In genomic region chr3:90264687-90265033, GRCm38 (mm10) we compare ENCODE assay signal across 8 mouse cellular contexts. TPM values are rescaled to one million over a fixed set of nuclear protein-coding genes. Genes with fewer than 3 reads are reported as not detected.
DNase-seq lines count a peak whose midpoint lies in the region; ATAC-seq and TF ChIP-seq lines count a peak whose summit lies in the region.

No protein-coding gene starts in this region.

- TF ChIP-seq POLR2A in myocyte (IDR thresholded peaks at IDR 0.05; ENCODE audit: insufficient read length, low read depth): no peak

- TF ChIP-seq CTCF in hindbrain, postnatal 0 days (IDR thresholded peaks at IDR 0.05; ENCODE audit: low read depth): no peak

- no peaks in the 10 kb centered on the region for H3K27me3 ChIP-seq in kidney, embryonic 15.5 days
- H3K27me3 ChIP-seq in embryonic facial prominence, embryonic 10.5 days (replicated peaks; ENCODE audit: low read depth, poor library complexity, severe bottlenecking): no peaks in the 10 kb centered on the region
- no peaks in the 10 kb centered on the region for H3K27me3 ChIP-seq in hindbrain, postnatal 0 days (ENCODE audit: insufficient read depth, low read length)
- no peaks in the 10 kb centered on the region for H3K27me3 ChIP-seq in myocyte (ENCODE audit: control insufficient read depth, insufficient read depth, insufficient read length)

- peak overlapping the region; percentile 89 for H3K4me3 ChIP-seq in kidney, embryonic 15.5 days (replicated peaks)
- peak overlapping the region; percentile 82 for H3K4me3 ChIP-seq in embryonic facial prominence, embryonic 10.5 days
- H3K4me3 ChIP-seq in hindbrain, postnatal 0 days (ENCODE audit: low read length): peak overlapping the region; percentile 68; the same call in 1 of the 2 replicates
- peak overlapping the region; percentile 55 for H3K4me3 ChIP-seq in myocyte

- peaks cover 12% of the 10 kb centered on the region for H3K4me1 ChIP-seq in kidney, embryonic 15.5 days
- H3K4me1 ChIP-seq in embryonic facial prominence, embryonic 10.5 days: peaks cover 24% of the 10 kb centered on the region
- H3K4me1 ChIP-seq in hindbrain, postnatal 0 days (ENCODE audit: insufficient read depth, low read length): no peaks in the 10 kb centered on the region

- WGBS in kidney, embryonic 15.5 days: 29% methylated on average over 10 of the region's 10 CpGs
- WGBS in embryonic facial prominence, embryonic 10.5 days: 35% methylated on average over 10 of the region's 10 CpGs
- 33% methylated on average over 10 of the region's 10 CpGs for WGBS in hindbrain, postnatal 0 days

- H3K36me3 ChIP-seq in kidney, embryonic 15.5 days: peaks cover 57% of the 10 kb centered on the region
- peaks cover 67% of the 10 kb centered on the region for H3K36me3 ChIP-seq in embryonic facial prominence, embryonic 10.5 days (replicated peaks)
- H3K36me3 ChIP-seq in hindbrain, postnatal 0 days (ENCODE audit: insufficient read depth, low read length): peaks cover 42% of the 10 kb centered on the region
- peaks cover 16% of the 10 kb centered on the region for H3K36me3 ChIP-seq in myocyte (ENCODE audit: control insufficient read depth, insufficient read depth)

- peak overlapping the region; percentile 98 for H3K27ac ChIP-seq in kidney, embryonic 15.5 days
- H3K27ac ChIP-seq in embryonic facial prominence, embryonic 10.5 days (replicated peaks): peak overlapping the region; percentile 97
- peak overlapping the region; percentile 94 for H3K27ac ChIP-seq in hindbrain, postnatal 0 days

- no peaks in the 10 kb centered on the region for H3K9me3 ChIP-seq in kidney, embryonic 15.5 days (replicated peaks)
- no peaks in the 10 kb centered on the region for H3K9me3 ChIP-seq in embryonic facial prominence, embryonic 10.5 days
- H3K9me3 ChIP-seq in hindbrain, postnatal 0 days (ENCODE audit: low read length): no peaks in the 10 kb centered on the region

- peak overlapping the region; percentile 81; the same call in 1 of the 2 replicates for H3K9ac ChIP-seq in kidney, embryonic 15.5 days
- H3K9ac ChIP-seq in hindbrain, postnatal 0 days (replicated peaks; ENCODE audit: low read length): peak overlapping the region; percentile 80

- peak overlapping the region; percentile 83 for H3K4me2 ChIP-seq in kidney, embryonic 15.5 days
- peak overlapping the region; percentile 85 for H3K4me2 ChIP-seq in hindbrain, postnatal 0 days (ENCODE audit: low read depth, low read length)
- H3K4me2 ChIP-seq in myocyte (ENCODE audit: low read depth): peak overlapping the region; percentile 53

- peak overlapping the region; percentile 82 for H3ac ChIP-seq in myocyte (ENCODE audit: control insufficient read depth, insufficient read length)

- no peak for ATAC-seq in kidney, embryonic 15.5 days (replicated peaks; ENCODE audit: low FRiP score)
- no peak for ATAC-seq in hindbrain, postnatal 0 days
- ATAC-seq in megakaryocyte progenitor cell, adult 5-6 weeks (replicated peaks; ENCODE audit: poor library complexity): no peak

- DNase-seq in kidney, postnatal 14 days: no peak
- no peak for DNase-seq in embryonic facial prominence, embryonic 10.5 days (ENCODE audit: low spot score)
- DNase-seq in hindbrain, postnatal 0 days (ENCODE audit: low spot score): no peak
- no peak for DNase-seq in urinary bladder, postnatal 25 days (ENCODE audit: low spot score)
- DNase-seq in left cerebral cortex, adult 18-20 months (ENCODE audit: low spot score in 2 of 2): no peak

- no peaks in the 10 kb centered on the region for H3K79me2 ChIP-seq in myocyte (ENCODE audit: control insufficient read depth, insufficient read depth)

TF ChIP-seq in myocyte, 11 proteins besides CTCF, POLR2A, EP300 and RAD21:
- no peak for TF ChIP-seq TCF3 (IDR thresholded peaks at IDR 0.05; ENCODE audit: insufficient read length, low read depth)
- TF ChIP-seq SRF (IDR thresholded peaks at IDR 0.05; ENCODE audit: control insufficient read depth, insufficient read length, low read depth): no peak
- no peak for TF ChIP-seq CEBPB (IDR thresholded peaks at IDR 0.05; ENCODE audit: insufficient read depth, poor library complexity, severe bottlenecking)
- no peak for TF ChIP-seq MYOD1 (IDR thresholded peaks at IDR 0.05; ENCODE audit: control insufficient read depth in 1 of 3, insufficient read length in 2 of 3, low read depth in 2 of 3)
- TF ChIP-seq MAX (IDR thresholded peaks at IDR 0.05; ENCODE audit: low read depth): no peak
- no peak for TF ChIP-seq POLR2AphosphoS2 (IDR thresholded peaks at IDR 0.05; ENCODE audit: insufficient read length, low read depth)
- no peak for TF ChIP-seq MYOG (IDR thresholded peaks at IDR 0.05; ENCODE audit: control insufficient read depth in 1 of 3, insufficient read depth in 1 of 3, insufficient read length in 2 of 3, low read depth in 2 of 3)
TF ChIP-seq in myocyte: peak in this region for 0.

RNA-seq across cellular contexts. Expression of gene Dennd4b, which starts 0.3 kb away (rescaled TPM):
- polyA plus RNA-seq in kidney, embryonic 15.5 days (2015; fragmentation: Nextera tagmentation; extraction: Ambion mirVana): 3.9 and 4.1 TPM in 2 replicates
- polyA plus RNA-seq in embryonic facial prominence, embryonic 10.5 days (2016; fragmentation: Nextera tagmentation; extraction: Ambion mirVana): 4.3 and 5.3 TPM in 2 replicates
- total RNA-seq in hindbrain, postnatal 0 days (2014; rRNA removed): 38.8 and 48.4 TPM in 2 replicates
- 5.4 and 5.9 TPM in 2 replicates for polyA plus RNA-seq in hindbrain, postnatal 0 days (2015; fragmentation: Nextera tagmentation; extraction: Ambion mirVana)
- polyA plus RNA-seq in myocyte (2012; fragmentation: generic; extraction: Trizol): 6.6 TPM
- 10 to 100 TPM; 33.4 to 37.2 TPM for total RNA-seq in left cerebral cortex, adult 18-20 months (2021)
- total RNA-seq in megakaryocyte progenitor cell, adult 5-6 weeks (2015): 16.5 and 21.9 TPM in 2 replicates
- 8.9 and 10.4 TPM in 2 replicates for total RNA-seq in megakaryocyte progenitor cell, adult 5-6 weeks (2017)

RNA-seq across cellular contexts. Expression of gene Crtc2, which starts 10.7 kb away (rescaled TPM):
- polyA plus RNA-seq in kidney, embryonic 15.5 days (2015; fragmentation: Nextera tagmentation; extraction: Ambion mirVana): 26.1 and 26.7 TPM in 2 replicates
- polyA plus RNA-seq in embryonic facial prominence, embryonic 10.5 days (2016; fragmentation: Nextera tagmentation; extraction: Ambion mirVana): 26.1 and 26.8 TPM in 2 replicates
- 12.7 and 27.0 TPM in 2 replicates for total RNA-seq in hindbrain, postnatal 0 days (2014; rRNA removed)
- polyA plus RNA-seq in hindbrain, postnatal 0 days (2015; fragmentation: Nextera tagmentation; extraction: Ambion mirVana): 15.4 and 17.0 TPM in 2 replicates
- 19.9 TPM for polyA plus RNA-seq in myocyte (2012; fragmentation: generic; extraction: Trizol)
- 10 to 100 TPM; 35.4 to 38.8 TPM for total RNA-seq in left cerebral cortex, adult 18-20 months (2021)
- total RNA-seq in megakaryocyte progenitor cell, adult 5-6 weeks (2015): 30.9 and 32.5 TPM in 2 replicates
- 10.2 and 18.2 TPM in 2 replicates for total RNA-seq in megakaryocyte progenitor cell, adult 5-6 weeks (2017)

RNA-seq across cellular contexts. Expression of gene Slc39a1, which starts 16.7 kb away (rescaled TPM):
- 101 and 104 TPM in 2 replicates for polyA plus RNA-seq in kidney, embryonic 15.5 days (2015; fragmentation: Nextera tagmentation; extraction: Ambion mirVana)
- 60.9 and 64.2 TPM in 2 replicates for polyA plus RNA-seq in embryonic facial prominence, embryonic 10.5 days (2016; fragmentation: Nextera tagmentation; extraction: Ambion mirVana)
- 97.8 and 105 TPM in 2 replicates for total RNA-seq in hindbrain, postnatal 0 days (2014; rRNA removed)
- polyA plus RNA-seq in hindbrain, postnatal 0 days (2015; fragmentation: Nextera tagmentation; extraction: Ambion mirVana): 70.1 and 72.0 TPM in 2 replicates
- 111 TPM for polyA plus RNA-seq in myocyte (2012; fragmentation: generic; extraction: Trizol)
- 10 to 100 TPM; 43.0 to 43.4 TPM for total RNA-seq in left cerebral cortex, adult 18-20 months (2021)
- total RNA-seq in megakaryocyte progenitor cell, adult 5-6 weeks (2015): 15.6 and 19.5 TPM in 2 replicates
- 31.4 and 41.2 TPM in 2 replicates for total RNA-seq in megakaryocyte progenitor cell, adult 5-6 weeks (2017)

RNA-seq across cellular contexts. Expression of gene Creb3l4, which starts 21.3 kb away (rescaled TPM):
- 3.7 and 6.9 TPM in 2 replicates for polyA plus RNA-seq in kidney, embryonic 15.5 days (2015; fragmentation: Nextera tagmentation; extraction: Ambion mirVana)
- 4.2 and 6.1 TPM in 2 replicates for polyA plus RNA-seq in embryonic facial prominence, embryonic 10.5 days (2016; fragmentation: Nextera tagmentation; extraction: Ambion mirVana)
- 0.21 and 0.83 TPM in 2 replicates for total RNA-seq in hindbrain, postnatal 0 days (2014; rRNA removed)
- 1.2 and 1.4 TPM in 2 replicates for polyA plus RNA-seq in hindbrain, postnatal 0 days (2015; fragmentation: Nextera tagmentation; extraction: Ambion mirVana)
- polyA plus RNA-seq in myocyte (2012; fragmentation: generic; extraction: Trizol): 0.22 TPM
- under 1 TPM in 1 of 2 experiments, not detected in 1; 0.40 TPM for total RNA-seq in left cerebral cortex, adult 18-20 months (2021)
- 0.39 TPM in 1 of 2 replicates, not detected in the other for total RNA-seq in megakaryocyte progenitor cell, adult 5-6 weeks (2015)
- not detected in 2 replicates for total RNA-seq in megakaryocyte progenitor cell, adult 5-6 weeks (2017)

RNA-seq across cellular contexts. Expression of gene Gatad2b, which starts 28.3 kb away (rescaled TPM):
- 12.8 and 16.2 TPM in 2 replicates for polyA plus RNA-seq in kidney, embryonic 15.5 days (2015; fragmentation: Nextera tagmentation; extraction: Ambion mirVana)
- 13.6 and 15.7 TPM in 2 replicates for polyA plus RNA-seq in embryonic facial prominence, embryonic 10.5 days (2016; fragmentation: Nextera tagmentation; extraction: Ambion mirVana)
- 31.5 and 32.1 TPM in 2 replicates for total RNA-seq in hindbrain, postnatal 0 days (2014; rRNA removed)
- 13.7 and 14.2 TPM in 2 replicates for polyA plus RNA-seq in hindbrain, postnatal 0 days (2015; fragmentation: Nextera tagmentation; extraction: Ambion mirVana)
- polyA plus RNA-seq in myocyte (2012; fragmentation: generic; extraction: Trizol): 14.7 TPM
- 10 to 100 TPM; 86.6 to 91.2 TPM for total RNA-seq in left cerebral cortex, adult 18-20 months (2021)
- 87.0 and 96.0 TPM in 2 replicates for total RNA-seq in megakaryocyte progenitor cell, adult 5-6 weeks (2015)
- 17.7 and 22.7 TPM in 2 replicates for total RNA-seq in megakaryocyte progenitor cell, adult 5-6 weeks (2017)
